Mouse (Mus musculus) left cerebral cortex, adult 2 months (tissue): ENCODE measurements around the gene Dph5. TPM values are rescaled to one million over a fixed set of nuclear protein-coding genes. Genes with fewer than 3 reads are reported as not detected.
"Not testable (repeated sequence)": the region's sequence is repeated elsewhere in the genome, so short reads cannot be mapped to it uniquely, and the experiment has no call there.

Experiments
- DNase-seq, 2 experiments: peaks; one replicate each; pipeline ENCODE4 v3.0.0; 2021 to 2022; ENCODE audit warnings: low spot score in 2 of 2, mixed read lengths in 1 of 2; ENCODE audit errors: extremely low spot score in 1 of 2
- H3K27ac ChIP-seq: fragments of 200-600 bp; 2 replicates; pipeline ENCODE4 v1.8.1; 2022
- H3K4me3 ChIP-seq: fragments of 200-600 bp; 2 replicates; pipeline ENCODE4 v1.8.1; 2022
- CTCF ChIP-seq: fragments of 200-600 bp; IDR thresholded peaks from 2 replicates; pipeline ENCODE4 v1.8.1; 2022; ENCODE audit warnings: antibody characterized with exemption, mild to moderate bottlenecking, moderate library complexity
- intact Hi-C: fragments of 180-260 bp; cut with DNase I; formaldehyde crosslinking; loops from one replicate; pipeline ENCODE4 v1.15.1; 2025
- total RNA-seq, 2 experiments: library from RNA; stranded (reverse); gene quantifications; 2 replicates each; pipeline ENCODE4 v1.2.3; 2021

Gene Dph5
- total RNA-seq, 2 experiments from 2014 or later = 11.0 to 12.3 TPM

- Histone ChIP-seq H3K27ac (no peak overlapping the region), H3K4me3 (no peak overlapping the region)
- TF ChIP-seq CTCF = no peak
- no peak for DNase-seq
- intact Hi-C loops = no loop called here
Measured at GRCm38 (mm10) chr3:115898354-115898948, 10.8 kb downstream of the Dph5 start.

GRCm38 (mm10) chr3:115902301-115902956, 14.8 kb downstream of the Dph5 start:
- TF ChIP-seq CTCF = no peak
- no peak for DNase-seq
- intact Hi-C loops = no loop called here

GRCm38 (mm10) chr3:115905067-115905466, 17.4 kb downstream of the Dph5 start:
- intact Hi-C loops = no loop called here
- Histone ChIP-seq H3K27ac (no peak overlapping the region), H3K4me3 (no peak overlapping the region)
- DNase-seq = no peak
- TF ChIP-seq CTCF = peak; percentile 8

More at GRCm38 (mm10) chr3:115902301-115902956, 14.8 kb downstream of the Dph5 start:
- Histone ChIP-seq H3K4me3 (no peak overlapping the region), H3K27ac (no peak overlapping the region)

- H3K4me3 ChIP-seq = no peak overlapping the region
- intact Hi-C loops = no loop called here
- no peak overlapping the region for H3K27ac ChIP-seq
- TF ChIP-seq CTCF = no peak
- DNase-seq = no peak
Measured at GRCm38 (mm10) chr3:115905567-115905966, 17.9 kb downstream of the Dph5 start.

GRCm38 (mm10) chr3:115907406-115907805, 19.8 kb downstream of the Dph5 start:
- intact Hi-C loops, H3K27ac ChIP-seq, DNase-seq, H3K4me3 ChIP-seq: not testable (repeated sequence)

GRCm38 (mm10) chr3:115924401-115925190, 37.0 kb downstream of the Dph5 start:
- DNase-seq = no peak
- intact Hi-C loops = loop anchor here (5.0 kb wide), 1 partner anchor 32 kb away; no protein-coding TSS in a partner anchor
- Histone ChIP-seq H3K27ac (no peak overlapping the region), H3K4me3 (no peak overlapping the region)
- TF ChIP-seq CTCF = no peak

- no peak for TF ChIP-seq CTCF
- intact Hi-C loops = loop anchor here (5.0 kb wide), 1 partner anchor 34 kb away; no protein-coding TSS in a partner anchor
- DNase-seq = no peak
- no peak overlapping the region for H3K27ac ChIP-seq
- no peak overlapping the region for H3K4me3 ChIP-seq
Measured at GRCm38 (mm10) chr3:115926531-115926930, 38.9 kb downstream of the Dph5 start.

- no peak for TF ChIP-seq CTCF
- H3K27ac ChIP-seq = no peak overlapping the region
- DNase-seq = no peak
- intact Hi-C loops = loop anchor here (5.0 kb wide), 1 partner anchor 219 kb away; no protein-coding TSS in a partner anchor
- no peak overlapping the region for H3K4me3 ChIP-seq
Measured at GRCm38 (mm10) chr3:115931701-115932100, 44.1 kb downstream of the Dph5 start.

GRCm38 (mm10) chr3:115933293-115934186, 45.9 kb downstream of the Dph5 start:
- no peak overlapping the region for H3K4me3 ChIP-seq
- TF ChIP-seq CTCF = no peak
- no peak overlapping the region for H3K27ac ChIP-seq
- intact Hi-C loops = loop anchor here (5.0 kb wide), 1 partner anchor 221 kb away; no protein-coding TSS in a partner anchor
- peak in 1 of 2 experiments; percentile 52 for DNase-seq

- TF ChIP-seq CTCF = peak; percentile 70
- intact Hi-C loops = no loop called here
- no peak overlapping the region for H3K4me3 ChIP-seq
- no peak overlapping the region for H3K27ac ChIP-seq
- no peak for DNase-seq
Measured at GRCm38 (mm10) chr3:115936734-115937599, 49.3 kb downstream of the Dph5 start.
